Mouse (Mus musculus) embryonic fibroblast, embryonic 13.5 days (primary cell): ENCODE data around the gene Fads2. TPM values are rescaled to one million over a fixed set of nuclear protein-coding genes. Genes with fewer than 3 reads are reported as not detected.

ENCODE experiments used
- H3K27ac ChIP-seq: 2 replicates; pipeline ENCODE4 v1.5.1; 2012; ENCODE audit warnings: low read length, control low read depth, inconsistent platforms; ENCODE audit not compliant: insufficient read depth
- H3K4me1 ChIP-seq: 2 replicates; pipeline ENCODE4 v1.6.1; 2011; ENCODE audit warnings: low read length; ENCODE audit not compliant: control insufficient read depth, insufficient read depth
- H3K4me3 ChIP-seq: 2 replicates; pipeline ENCODE4 v1.5.1; 2011; ENCODE audit warnings: mild to moderate bottlenecking, control low read depth, low read length; ENCODE audit not compliant: insufficient read depth
- CTCF ChIP-seq: IDR thresholded peaks from 2 replicates; pipeline ENCODE4 v1.5.1; 2011; ENCODE audit warnings: mild to moderate bottlenecking, control low read depth, low read length, moderate library complexity, borderline replicate concordance; ENCODE audit not compliant: insufficient read depth
- POLR2A ChIP-seq: IDR thresholded peaks from 2 replicates; pipeline ENCODE4 v1.6.1; 2011; ENCODE audit warnings: low read depth, mild to moderate bottlenecking, control low read depth, low read length, moderate library complexity
- polyA plus RNA-seq: library from polyadenylated mRNA; stranded (reverse); fragments of >200 nt; gene quantifications from 2 replicates; pipeline ENCODE4 v1.2.4, GENCODE M21; 2011; ENCODE audit warnings: low read depth; ENCODE audit not compliant: missing spikeins, insufficient read length

Gene Fads2
- polyA plus RNA-seq, 1 experiment = 86.3 TPM

GRCm38 (mm10) chr19:10038364-10038763, 63.2 kb downstream of the Fads2 start:
- Histone ChIP-seq H3K4me1 (peaks cover 14% of the 10 kb centered on the region), H3K4me3 (no peak overlapping the region), H3K27ac (no peak overlapping the region)
- TF ChIP-seq CTCF (no peak), POLR2A (no peak)

DNA sequence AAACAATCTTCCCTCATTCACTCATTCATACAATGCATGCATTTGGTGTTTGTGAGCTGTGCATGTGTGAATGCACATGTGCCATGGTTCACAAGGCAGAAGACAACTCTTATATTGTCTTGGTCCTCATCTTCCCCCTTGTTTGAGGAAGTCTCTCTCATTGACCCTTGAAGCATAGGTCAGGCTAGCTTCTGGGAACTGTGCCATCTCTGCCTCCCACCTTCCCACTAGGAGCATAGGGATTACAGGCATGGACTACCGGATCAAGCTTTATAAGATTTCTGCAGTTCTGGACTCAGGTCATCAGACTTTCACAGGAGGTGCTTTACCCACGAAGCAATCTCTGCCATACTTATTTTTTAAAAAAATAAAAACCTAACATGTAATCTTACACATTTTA, 64.0 kb downstream of the Fads2 start:
- TF ChIP-seq POLR2A (no peak), CTCF (no peak)
- Histone ChIP-seq H3K4me3 (no peak overlapping the region), H3K4me1 (peaks cover 14% of the 10 kb centered on the region), H3K27ac (no peak overlapping the region)

DNA sequence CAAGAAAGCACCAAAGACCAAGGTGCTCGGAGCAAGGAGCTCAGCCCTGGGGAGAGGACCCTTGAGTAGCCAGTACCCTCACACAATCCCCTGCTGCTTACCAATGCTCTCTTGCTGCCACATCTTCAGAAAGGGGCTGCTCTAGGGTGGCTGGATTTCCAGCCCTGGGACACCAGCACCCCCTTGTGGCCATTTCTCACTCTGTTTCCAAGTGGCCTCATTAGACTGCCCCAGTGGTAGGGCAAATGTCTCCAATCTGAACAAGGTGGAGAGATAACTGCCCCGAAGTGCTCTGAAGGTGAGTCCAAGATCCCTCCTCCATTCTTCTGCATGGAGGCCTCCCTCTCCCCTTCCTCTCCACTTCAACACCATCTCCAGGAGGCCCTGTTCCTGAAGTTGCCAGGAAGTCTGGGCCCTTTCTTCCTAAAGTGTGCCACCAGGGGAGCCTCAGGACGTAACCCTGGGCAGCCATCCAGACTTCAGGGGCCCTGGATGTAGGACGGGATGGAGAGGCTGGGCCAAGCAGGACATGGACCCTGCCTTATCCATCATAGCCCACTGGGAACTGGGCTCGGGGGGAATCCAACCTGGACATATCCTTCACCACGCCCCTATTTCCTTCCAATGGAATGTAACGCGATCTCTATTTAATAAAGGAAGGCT, 66.6 kb downstream of the Fads2 start:
- H3K4me1 ChIP-seq = peaks cover 11% of the 10 kb centered on the region; the same call in 1 of the 2 replicates
- H3K27ac ChIP-seq = no peak overlapping the region

GRCm38 (mm10) chr19:10034356-10034755, 67.2 kb downstream of the Fads2 start:
- TF ChIP-seq POLR2A = no peak
- TF ChIP-seq CTCF = no peak
- Histone ChIP-seq H3K4me3 (no peak overlapping the region), H3K4me1 (peaks cover 8% of the 10 kb centered on the region; the same call in 1 of the 2 replicates), H3K27ac (no peak overlapping the region)

More for the DNA sequence above, 66.6 kb downstream of the Fads2 start:
- no peak overlapping the region for H3K4me3 ChIP-seq
- TF ChIP-seq CTCF (peak; percentile 56; the same call in 1 of the 2 replicates), POLR2A (no peak)

- H3K27ac ChIP-seq = no peak overlapping the region
- H3K4me1 ChIP-seq = no peaks in the 10 kb centered on the region
- TF ChIP-seq POLR2A = no peak
- TF ChIP-seq CTCF = peak; percentile 61; the same call in 1 of the 2 replicates
These were observed 68.2 kb downstream of the Fads2 start for GRCm38 (mm10) chr19:10033211-10033973.

GRCm38 (mm10) chr19:10029746-10030145, 71.8 kb downstream of the Fads2 start:
- H3K4me3 ChIP-seq = no peak overlapping the region
- no peak for TF ChIP-seq CTCF
- TF ChIP-seq POLR2A = no peak
- no peak overlapping the region for H3K27ac ChIP-seq
- no peaks in the 10 kb centered on the region for H3K4me1 ChIP-seq

More at GRCm38 (mm10) chr19:10033211-10033973, 68.2 kb downstream of the Fads2 start:
- no peak overlapping the region for H3K4me3 ChIP-seq

GRCm38 (mm10) chr19:10025169-10025875, 76.2 kb downstream of the Fads2 start:
- Histone ChIP-seq H3K27ac (no peak overlapping the region), H3K4me1 (no peaks in the 10 kb centered on the region), H3K4me3 (no peak overlapping the region)
- TF ChIP-seq CTCF (no peak), POLR2A (no peak)

DNA sequence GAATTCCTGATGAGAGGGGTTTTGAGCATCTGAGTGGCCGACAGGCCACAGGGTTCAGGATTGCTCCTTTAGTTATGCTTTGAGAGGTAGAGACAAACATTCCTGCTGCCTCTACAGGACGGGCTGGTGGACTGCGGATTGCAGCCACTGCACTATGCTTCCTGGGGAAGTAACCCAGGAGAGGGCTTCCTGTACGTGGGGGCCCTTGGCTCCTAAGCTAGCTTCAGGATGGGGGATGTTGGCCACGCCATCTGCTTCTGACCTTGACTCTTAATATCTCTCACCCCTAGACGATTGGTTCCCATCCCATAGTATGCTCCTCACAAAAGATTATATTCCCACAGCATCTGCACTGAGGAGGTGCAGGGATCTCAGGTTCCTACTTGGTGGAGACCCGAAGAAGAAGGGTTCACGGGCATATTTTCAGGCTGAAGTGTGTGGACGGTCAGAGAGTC, 78.2 kb downstream of the Fads2 start:
- H3K27ac ChIP-seq = no peak overlapping the region
- H3K4me3 ChIP-seq = no peak overlapping the region
- TF ChIP-seq CTCF = no peak
- TF ChIP-seq POLR2A = no peak
- H3K4me1 ChIP-seq = peaks cover 5% of the 10 kb centered on the region; the same call in 1 of the 2 replicates
